Mouse (Mus musculus) E14TG2a.4 (cell line): ENCODE measurements at regions not wholly inside any gene's neighbourhood (a gene's known extent, or its start where the extent isn't known, plus 50 kb on each side); places are given as distances from the start of the nearest gene placed in this dataset.

Experiments used
- CTCF ChIP-seq: conservative IDR thresholded peaks from 2 replicates; pipeline ENCODE4 v1.5.1; 2014; ENCODE audit warnings: low read length
- NANOG ChIP-seq: IDR thresholded peaks from 2 replicates; pipeline ENCODE4 v1.6.1; 2014; ENCODE audit warnings: borderline replicate concordance, low read length, mixed read lengths
- POU5F1 ChIP-seq: IDR thresholded peaks from 2 replicates; pipeline ENCODE4 v1.6.1; 2014; ENCODE audit warnings: low read length, borderline replicate concordance

- no peak for TF ChIP-seq CTCF
- TF ChIP-seq POU5F1 = no peak
- no peak for TF ChIP-seq NANOG
Measured at GRCm38 (mm10) chr2:47775766-47776165, 1038.1 kb upstream of the Acvr2a start.
